Mouse (Mus musculus): ENCODE data around the gene Pheta1.
A peak's percentile ranks its signal among the peaks of the same experiment; 100 is the strongest.

DNA sequence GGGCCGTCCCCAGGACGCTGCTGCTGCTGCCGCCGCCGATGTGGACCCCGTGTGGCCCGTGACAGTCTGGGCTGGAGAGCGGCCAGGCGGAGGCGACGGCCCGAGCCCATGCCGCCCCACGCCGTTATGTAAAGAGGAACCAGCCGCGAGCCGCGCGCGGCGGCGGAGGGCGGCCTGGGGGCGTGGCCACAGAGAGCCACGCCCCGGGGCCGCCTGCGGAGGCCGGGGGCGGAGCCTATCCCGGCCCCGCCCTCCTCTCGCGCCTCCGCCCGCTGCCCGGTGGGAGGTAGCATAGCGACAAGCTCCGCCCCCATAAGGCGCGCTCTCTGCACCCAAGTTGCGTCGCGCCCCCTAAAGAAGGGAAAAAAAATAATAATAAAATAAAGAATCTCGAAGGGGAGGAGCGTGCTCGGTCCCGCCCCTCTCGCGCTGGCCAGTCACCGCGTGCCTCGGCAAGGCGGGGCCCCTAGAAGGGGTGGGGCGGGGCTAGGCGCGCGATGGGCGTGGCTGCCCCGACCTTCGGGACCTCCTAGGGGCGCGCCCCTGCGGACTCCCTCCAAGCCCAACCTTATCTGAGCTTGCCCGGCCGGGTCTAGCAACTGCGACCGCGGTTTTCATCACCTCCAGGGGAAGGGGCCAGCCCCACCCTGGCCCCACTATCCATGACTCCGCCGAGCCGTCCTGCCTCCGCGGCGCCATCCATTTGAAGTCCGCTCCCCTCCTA, 11.9 kb upstream of the Pheta1 start:
- TF ChIP-seq CTCF (IDR thresholded peaks at IDR 0.05 in 2 of 3, conservative IDR thresholded peaks at IDR 0.05 in 1 of 3; ENCODE audit: control insufficient read depth in 1 of 3, insufficient read depth in 1 of 3, low read depth in 2 of 3, low read length in 3 of 3, poor library complexity in 1 of 3, severe bottlenecking in 1 of 3) (peak in 2 of 3 experiments; percentile 3 to 7; a peak in 1 of 6 replicates), ZNF384 (IDR thresholded peaks at IDR 0.05; ENCODE audit: low read depth, low read length) (peak; percentile 84), TAL1 (IDR thresholded peaks at IDR 0.05; ENCODE audit: low read length) (peak; percentile 24; the same call in 1 of the 2 replicates), RAD21 (IDR thresholded peaks at IDR 0.05; ENCODE audit: low read depth, low read length) (no peak), EP300 (IDR thresholded peaks at IDR 0.05; ENCODE audit: low read depth in 1 of 2, low read length in 2 of 2) (no peak)
